Mouse (Mus musculus): ENCODE measurements at regions not wholly inside any gene's neighbourhood (a gene's known extent, or its start where the extent isn't known, plus 50 kb on each side); places are given as distances from the start of the nearest gene placed in this dataset.
A peak's percentile ranks its signal among the peaks of the same experiment; 100 is the strongest.

DNA sequence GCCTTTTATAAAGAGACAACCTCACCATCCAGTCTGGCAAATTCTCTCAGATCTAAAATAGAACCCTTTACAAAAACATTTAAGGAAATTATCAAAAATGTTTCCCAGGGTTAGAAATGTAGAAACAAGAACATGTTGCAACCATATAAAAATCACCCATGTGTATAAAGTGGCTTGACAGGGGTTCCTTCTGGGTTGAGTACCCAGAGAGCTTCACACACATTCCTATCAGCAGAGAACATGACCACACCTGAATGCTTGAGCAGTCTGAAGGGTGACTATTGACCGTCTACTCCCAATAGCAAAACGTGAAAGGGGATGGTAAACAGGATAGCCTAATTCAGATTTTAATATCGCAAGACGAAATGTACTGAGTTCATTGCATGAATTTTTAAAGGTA, 57.8 kb upstream of the Zfand5 start:
- DNase-seq = no peak

DNA sequence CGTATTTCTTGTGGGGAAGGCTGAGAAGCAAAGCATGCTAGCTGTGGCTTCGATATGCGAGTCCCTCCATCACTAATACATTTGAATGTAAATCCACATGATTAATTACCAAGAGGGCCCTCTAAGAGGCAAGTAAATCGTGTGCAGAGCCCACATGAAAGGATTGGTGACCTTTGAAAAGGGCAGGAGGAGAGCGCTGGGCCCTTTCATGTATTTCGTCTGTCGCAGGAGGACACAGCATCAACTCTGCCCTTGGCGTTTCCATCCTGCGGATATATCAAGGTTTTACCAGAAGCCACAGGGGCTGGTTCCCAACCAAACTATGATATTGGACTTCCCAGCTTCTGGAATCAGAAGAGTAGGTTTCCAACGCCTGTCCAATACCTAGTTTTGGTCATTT, 78.6 kb upstream of the Zfand5 start:
- DNase-seq = no peak

DNA sequence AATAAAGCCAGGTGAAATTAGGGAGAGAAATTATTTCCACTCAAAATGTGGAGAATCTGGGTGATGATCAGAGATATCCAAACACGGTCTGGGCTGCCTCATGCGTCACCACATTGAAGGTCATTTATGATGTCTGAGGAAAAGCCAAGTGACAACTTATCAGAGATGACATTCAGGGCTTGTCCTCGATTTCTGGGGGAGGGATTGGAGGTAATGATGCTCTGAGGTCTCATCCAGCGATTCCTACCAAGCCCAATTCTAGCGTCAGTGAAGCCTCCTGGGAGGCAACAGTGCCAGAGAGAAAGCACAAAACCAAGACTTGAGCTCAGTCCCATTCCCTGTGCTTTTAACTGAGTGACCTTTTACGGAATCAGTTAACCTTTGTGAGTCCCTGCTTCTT, 79.5 kb upstream of the Zfand5 start:
- no peak for DNase-seq

DNA sequence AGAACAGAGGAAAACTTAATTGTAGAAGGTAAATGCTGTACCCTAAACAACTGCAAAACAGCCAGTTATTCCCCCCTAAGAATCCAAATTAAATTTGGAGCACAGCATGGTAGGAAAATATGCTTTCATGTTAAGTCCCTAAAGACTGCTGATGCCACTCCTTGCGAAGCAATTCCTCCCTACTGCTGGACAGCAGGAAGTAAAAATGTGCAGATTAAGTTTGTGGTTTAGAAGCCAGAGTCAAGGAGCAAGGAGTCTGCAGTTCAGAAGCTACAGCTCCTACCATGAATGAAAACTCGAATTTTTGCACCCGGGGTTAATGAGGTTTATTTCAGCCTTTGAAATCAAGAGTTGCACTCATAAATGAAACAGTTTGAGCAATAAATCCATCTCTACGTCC, 82.9 kb upstream of the Zfand5 start:
- no peak for DNase-seq

DNA sequence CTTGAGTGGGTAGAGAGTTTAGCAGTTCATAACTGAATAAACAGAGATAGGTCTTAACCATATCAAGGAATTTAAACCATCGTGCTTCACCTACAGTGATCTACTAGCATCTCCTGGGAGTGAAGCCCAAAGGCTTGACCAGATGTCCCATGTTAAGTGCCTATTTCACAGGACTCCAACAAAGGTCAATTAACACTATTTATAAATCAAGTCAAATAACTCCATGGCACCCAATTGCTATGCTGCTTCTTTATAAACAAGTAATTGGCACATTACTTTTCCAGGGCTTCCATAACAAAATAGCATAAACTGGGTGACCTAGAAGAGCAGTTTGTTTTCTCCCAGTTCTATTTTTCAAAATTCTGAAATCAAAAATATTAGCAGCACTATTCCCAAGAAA, 85.4 kb upstream of the Zfand5 start:
- DNase-seq = no peak

DNA sequence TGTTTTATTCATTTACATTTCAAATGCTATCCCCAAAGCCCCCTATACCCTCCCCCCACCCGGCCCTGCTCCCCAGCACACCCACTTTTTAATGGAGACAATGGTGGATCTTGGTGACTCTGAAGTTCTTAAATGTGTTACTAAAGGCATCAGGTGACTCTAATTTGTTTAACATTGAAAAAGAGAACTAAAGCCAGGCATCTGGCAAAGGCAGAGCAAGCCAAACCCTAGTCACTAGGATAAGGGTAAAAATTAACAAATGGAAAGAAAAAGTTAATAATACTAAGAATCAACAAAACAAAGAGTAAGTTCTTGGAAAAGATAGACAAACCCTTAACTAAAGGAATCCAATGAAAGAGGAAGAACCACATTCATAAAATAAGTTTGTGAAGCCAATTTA, 86.1 kb upstream of the Zfand5 start:
- DNase-seq = no peak

DNA sequence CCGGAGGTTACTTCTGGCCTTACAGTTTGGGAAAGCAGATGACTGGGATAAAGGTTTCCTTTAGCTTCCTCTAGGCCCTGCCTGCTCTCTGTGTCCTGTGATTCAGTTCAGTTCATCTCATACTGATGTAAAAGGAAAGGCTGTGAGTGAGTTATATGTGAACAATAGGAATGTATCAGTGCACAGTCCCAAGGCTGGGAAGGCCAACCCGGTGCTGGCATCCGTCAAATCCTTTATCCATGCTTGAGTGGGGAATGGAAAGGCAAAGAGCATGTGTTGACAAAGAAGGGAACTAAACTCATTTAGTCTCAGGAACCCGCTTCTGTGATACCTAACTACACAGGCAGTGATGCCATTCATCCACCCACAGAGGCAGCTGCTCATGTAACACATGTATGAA, 89.0 kb upstream of the Zfand5 start:
- no peak for DNase-seq

DNA sequence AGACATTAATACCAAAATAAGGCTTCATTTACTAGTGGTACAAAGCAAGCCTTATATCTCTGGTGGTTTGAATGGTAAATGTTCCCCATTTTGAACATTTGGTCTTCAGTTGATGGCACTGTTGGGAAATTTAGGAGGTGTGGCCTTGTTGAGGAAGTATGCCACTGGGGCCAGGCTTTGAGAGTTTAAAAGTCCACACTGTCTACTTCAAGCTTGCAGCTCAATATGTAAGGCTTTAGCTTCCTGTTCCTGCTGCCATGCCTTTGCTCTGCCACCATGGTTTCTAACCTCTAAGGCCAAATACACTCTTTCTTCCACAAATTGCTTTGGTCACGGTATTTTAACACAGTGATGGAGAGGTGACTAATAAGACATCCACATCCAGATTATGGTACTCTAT, 92.2 kb upstream of the Zfand5 start:
- no peak for DNase-seq

DNA sequence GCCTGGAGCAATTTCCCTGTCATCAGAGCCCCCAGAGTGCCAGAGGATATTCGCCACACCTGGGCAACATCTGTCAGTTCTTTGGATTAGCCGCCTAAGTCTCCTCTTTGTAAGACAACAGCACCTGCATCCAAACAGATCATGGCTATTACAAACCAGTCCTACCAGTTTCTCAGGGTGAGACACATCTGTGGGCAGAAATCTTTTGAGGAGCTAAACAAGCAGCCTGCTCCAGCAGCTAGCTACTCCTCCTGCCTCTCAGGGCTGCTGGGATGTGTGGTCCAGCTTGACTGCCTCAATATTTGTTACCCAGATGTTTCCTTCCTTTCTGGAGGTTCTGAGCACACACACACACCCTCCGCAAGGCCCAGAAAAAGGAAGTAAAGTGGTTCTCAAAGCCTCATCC, 96.6 kb upstream of the Zfand5 start:
- DNase-seq = no peak

DNA sequence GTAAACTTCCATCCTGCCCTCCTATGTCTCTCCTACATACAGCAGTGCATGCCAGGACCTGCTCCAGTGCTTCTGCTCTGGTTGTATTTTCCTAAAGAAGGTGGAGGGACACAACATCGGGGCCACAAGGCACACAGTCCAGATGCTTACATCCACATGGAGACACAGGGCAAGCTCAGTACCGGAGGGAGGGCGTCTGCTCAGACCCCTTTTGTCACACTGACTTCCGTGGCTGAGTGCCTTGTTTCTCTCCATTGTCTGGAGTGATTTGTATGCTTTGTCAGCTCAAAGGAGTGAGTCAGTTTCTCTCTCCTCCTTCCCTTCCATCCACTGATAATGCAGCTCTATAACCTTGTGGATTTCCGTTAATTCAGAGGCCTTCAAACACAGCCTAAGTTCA, 97.4 kb upstream of the Zfand5 start:
- DNase-seq = no peak

DNA sequence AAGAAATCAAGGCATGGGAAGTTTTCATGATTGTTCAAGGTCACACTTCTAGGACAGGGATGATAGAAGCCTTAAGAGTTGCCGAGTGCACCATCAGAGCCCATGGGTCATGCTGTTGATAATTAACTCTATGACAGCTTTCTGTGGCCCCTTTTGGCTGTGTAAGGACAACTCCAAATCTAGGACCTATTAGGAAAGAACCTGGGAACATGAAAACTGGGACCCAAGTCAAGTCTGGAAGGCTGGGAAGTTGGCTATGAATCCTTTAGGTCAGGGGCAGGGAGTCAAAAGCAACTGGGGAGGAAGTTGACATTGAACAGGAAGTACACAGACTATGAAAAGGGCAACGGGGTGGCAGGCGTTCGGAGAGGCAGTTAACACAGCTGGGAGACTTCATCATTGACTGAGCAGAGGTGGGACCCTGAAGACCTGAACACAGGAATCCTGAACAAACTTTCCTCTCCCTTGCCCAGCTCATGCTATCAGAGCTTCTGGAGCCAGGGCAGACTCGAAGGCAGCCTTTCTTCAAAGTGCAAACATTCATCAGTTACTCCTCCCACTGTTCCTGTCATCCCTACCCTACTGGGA, 98.1 kb upstream of the Zfand5 start:
- no peak for DNase-seq

DNA sequence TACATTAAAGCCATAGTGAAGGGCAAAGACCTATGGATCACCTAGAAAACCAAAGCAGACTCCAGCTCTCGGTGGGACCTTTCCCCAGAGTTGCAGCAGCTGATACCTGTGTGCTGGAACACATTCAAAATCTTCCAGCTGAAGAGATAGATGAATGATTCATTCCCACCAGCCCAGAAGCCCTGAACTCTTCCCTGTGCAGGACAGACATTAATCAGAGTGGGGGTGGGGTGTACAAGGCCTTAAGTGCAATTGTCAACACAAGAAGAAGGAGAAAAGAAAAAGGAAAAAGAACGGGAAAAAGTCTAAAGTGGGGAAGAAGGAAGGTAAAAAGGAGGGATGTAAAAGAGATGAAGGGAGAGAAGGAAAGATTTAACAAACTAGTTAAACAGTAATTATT, 100.9 kb upstream of the Zfand5 start:
- DNase-seq = no peak

DNA sequence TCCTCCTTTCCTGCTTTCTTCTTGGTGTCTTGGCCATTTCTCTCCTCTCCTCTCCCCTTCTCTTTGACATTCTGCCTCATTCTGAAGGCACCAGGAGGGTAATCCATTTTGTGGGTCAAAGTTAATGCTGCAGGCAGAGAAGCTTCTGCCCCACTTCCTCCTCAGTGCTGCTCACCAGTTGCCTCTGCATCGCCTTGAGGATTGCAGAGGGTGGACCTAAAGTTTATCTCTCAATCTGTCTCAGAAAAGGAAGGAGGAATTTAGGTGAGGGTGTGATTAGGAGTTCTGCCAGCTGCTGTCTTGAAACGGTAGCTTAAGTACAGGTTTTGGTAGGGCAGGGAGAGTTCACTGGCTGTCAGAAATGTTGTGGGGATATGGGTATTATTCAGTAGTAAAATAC, 101.3 kb upstream of the Zfand5 start:
- DNase-seq = no peak

DNA sequence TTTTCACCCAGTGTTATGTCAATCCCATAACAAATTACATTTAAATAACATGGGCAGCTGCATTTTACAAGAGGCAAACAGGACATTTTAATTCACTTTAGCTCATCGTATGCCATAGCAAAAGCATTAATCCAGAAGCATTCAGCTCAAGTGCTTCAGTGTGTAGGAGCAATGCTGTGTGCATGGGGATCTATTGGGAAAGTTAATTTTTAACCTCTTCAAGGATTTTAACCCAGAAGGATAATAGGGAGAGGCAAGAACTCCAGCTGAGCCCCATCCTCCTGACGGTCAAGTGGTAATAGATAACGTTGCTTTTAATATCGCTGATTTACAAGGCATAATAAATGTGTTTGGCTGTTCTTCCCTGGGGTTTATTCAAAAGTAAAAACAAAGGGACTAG, 105.1 kb upstream of the Zfand5 start:
- no peak for DNase-seq

DNA sequence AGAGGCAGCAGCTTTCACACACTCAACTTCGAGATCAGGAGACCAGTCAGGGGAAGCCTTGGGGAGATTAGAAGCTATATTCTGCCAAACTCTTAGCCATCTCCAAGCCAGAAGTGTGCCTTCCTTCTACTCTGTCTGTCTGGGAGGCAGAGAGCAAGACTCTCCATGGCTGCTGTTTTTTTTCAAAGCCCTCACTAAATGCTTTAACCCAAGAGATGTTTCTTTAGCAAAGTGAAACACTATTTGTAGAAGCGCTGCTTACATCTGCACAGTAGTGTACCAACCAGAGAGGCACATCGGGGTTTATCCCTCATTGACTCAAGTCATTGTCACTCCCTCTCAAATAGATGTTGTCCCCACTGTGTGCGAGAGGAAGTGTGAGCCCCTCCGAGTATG, 105.6 kb upstream of the Zfand5 start:
- no peak for DNase-seq

DNA sequence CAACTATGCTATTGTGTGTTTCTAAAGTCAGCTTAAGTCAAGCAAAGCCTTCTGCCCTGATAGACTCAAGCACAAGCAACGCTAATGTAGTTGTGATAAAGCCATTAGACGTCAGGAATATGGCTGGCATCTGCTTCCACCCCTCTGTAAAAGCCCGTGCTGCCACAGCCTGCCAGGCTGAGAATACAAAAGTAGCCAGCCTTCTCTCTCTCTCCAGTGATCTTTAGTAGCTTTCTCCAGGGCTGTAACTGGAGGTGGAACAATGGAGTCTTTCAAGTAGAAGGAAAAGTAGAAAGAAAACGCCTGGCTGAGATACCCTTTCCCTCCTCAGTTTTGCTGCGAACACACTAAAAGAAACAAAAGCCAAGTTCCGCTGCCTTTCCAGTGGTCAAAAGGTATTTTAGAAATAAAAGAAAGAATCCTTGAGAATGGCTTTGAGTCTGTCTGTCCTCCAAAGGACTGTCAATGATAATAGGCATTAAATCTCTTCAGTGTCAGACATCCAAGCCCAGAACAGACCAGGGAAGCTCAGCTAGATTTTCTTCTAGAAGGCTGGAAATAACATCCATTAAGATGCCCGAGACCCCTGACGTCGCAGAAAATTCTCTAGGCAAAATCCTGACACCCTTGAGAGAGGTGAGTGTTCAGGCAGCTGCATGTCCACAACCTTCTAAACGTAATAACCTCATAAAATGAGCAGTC, 106.2 kb upstream of the Zfand5 start:
- DNase-seq = no peak

DNA sequence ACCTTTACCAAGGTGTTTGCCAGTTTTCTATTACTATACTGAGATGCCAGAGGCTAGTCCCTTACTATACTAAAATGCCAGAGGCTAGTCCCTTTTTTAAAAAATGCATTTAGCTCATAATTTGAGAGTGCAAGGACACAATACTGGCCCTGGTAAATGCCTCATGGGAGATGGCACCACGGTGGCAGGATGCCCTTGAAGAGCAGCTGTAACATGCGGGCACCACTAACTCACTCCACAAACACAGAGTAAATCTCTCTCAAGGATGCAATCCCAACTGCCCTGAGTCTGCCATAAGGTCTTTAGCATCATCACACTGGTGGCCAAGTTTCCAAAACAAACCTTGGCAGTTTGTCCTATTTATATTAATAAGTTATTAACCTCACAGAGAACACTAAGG, 108.1 kb upstream of the Zfand5 start:
- DNase-seq = no peak

DNA sequence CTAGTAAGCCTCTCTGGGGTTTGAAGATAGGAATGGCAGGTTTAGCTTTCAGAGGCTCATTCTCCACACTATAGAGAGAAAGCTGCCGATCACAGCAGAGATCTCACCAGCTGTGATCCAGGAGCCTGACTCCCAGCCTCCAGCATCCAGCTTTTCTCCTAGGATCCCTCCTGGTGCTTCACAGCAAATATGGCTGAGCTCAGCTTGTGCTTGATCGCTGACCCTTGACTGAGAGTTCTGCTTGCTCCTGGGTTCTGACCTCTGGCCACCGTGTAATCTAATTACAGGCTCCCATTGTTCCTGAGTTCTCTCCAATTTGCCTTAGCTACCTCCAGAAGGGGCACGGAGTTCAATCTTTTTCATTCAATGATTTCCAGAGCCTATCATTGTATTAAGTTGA, 111.1 kb upstream of the Zfand5 start:
- no peak for DNase-seq

DNA sequence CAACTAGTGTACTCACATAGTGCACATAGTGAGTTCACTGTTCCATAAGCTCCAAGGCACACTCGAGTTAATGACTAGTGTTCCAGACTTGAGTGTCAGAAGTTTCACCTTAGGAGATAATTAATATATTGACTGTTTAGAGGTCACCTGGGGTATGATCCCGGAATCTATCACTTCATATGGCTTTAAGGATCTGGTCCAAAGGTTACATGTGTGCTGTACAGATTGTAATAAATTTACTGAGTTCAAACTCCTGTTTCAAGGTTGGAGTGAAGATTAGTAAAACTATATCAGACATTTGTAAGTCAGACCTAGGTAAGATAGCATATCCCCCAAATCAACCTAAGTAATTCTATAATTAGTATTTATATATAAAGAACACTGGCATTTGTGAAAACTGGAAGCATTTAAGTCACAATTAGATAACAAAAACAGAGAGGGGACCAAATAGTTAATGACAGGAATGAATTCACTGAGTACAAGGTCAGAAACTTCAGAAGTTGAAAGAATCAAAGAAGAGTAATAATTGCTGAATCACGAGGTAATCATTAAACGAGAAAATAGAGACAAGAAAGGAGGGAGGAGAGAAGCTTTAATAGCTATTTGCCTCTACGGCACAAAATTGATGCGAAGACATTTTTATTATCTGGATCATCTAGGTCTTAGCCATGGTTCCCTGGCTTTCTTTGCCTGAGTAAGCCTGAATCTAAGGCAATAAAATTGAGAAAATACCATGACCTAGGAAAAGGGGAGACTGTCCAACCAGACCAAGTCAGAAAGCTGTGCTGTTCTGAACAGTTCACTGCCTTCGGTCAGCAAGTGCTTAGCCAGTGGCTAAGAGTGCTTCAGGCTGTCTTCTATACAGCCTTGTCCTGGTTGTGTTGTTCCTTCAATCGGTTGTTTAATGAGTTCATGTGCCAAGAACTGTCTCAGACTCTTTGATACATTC, 112.6 kb upstream of the Zfand5 start:
- no peak for DNase-seq

DNA sequence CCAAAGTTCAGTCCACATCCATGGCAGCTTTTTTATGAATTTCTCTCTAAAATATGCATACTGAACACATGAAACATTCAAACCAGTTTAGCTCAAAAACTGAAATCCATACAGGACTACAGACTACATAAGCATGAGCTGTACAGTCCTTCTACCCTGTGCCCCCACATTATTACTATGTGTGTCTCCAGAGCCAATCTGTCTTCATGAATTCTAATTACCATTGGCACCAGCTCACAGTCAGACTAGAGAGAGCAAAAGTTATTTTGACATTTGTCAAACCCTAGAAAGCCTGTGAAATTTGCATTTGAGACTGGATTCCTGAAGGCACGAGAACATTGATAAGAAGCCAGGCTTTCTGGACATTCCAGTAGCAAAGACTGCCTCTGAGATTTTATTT, 117.9 kb upstream of the Zfand5 start:
- no peak for DNase-seq

DNA sequence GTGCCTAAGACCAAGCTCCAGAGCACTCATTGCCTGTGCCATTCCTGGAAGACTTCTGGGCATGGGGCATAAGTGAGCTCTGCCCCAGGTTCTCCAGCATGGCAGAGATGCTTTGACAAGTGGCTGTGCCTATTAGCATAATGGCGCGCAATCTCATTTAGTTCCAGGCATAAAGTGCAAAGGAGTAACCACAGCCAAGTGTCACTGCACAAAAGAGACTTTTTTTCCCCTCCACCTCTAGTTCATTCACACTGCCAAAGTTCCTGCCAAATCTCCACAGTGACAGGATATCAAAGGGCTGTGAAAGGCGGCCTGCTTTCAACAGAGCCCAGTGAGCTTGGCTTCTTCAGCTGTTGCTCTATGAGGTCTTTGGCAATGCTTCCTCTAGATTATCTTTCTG, 120.1 kb upstream of the Zfand5 start:
- peak; percentile 32 for DNase-seq

DNA sequence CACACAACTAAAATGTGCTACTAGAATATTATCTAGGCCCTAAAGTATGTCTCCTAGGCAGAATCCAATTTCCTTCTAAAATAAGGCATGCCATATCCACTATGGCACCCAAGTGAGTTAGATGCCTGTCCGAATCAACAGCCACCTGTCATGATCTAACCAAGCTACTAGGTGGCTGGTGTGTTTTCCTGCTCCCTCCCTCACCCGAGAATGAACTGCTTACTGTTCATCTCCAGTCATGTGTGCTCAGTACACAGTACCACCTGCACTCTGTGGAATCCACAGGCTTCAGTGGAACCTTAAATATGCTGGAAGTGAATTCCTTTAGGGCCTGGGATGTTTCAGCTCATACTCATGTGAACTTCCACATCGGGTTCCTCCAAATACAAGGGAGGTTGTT, 121.2 kb upstream of the Zfand5 start:
- no peak for DNase-seq

DNA sequence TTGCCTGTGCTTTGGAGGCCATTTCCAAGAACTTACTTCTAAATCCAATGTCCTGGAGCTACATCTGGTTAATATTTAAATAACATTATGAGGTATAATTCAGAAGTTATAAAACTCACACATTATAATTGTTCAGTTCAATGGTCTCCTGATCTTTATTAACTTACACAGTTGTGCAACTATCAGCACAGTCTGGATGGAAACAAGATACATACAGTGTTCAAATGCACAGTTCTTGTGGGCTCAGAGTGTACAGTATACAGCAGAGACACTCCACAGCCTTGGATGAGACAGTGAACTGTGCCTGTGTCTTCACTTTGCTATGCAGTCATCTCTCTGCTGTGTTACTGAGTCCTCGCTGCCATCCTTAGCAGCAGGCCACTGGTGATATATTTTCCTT, 121.8 kb upstream of the Zfand5 start:
- no peak for DNase-seq

DNA sequence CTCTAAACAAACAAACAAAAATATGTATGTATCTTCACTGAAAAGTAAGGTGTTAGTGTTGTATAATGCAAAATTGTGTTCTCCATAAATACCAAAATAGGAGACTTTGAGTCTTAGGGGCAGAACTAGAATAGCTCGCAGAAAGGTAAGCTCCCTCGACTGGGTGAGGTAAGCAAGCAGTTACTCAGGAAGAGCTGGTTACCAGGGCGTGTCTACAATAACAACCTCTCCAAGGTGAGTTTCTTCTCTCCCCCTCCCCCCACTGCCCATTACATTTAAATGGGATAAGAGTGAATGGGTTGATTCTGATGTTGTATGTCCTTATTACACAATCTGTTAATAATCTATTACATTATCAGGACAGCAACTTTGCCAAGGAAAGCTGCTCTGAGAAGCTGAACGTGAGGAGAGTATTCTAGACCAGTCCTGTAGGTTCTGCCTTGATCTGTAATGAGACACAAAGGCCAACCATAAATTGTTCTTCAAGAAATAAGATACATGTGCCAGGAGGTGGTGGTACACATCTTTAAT, 125.2 kb upstream of the Zfand5 start:
- DNase-seq = no peak

Data from heart, postnatal 4 days (tissue).